Comparison of ENCODE assay signal across 18 mouse cellular contexts in genomic region chr19:5178631-5179030, GRCm38 (mm10).
A peak's percentile ranks its signal among the peaks of the same experiment; 100 is the strongest.
DNase-seq lines count a peak whose midpoint lies in the region; ATAC-seq and TF ChIP-seq lines count a peak whose summit lies in the region.
"Had no signal": no experiment of that assay in that cellular context is flagged by ENCODE, and none has a peak within 500 bp of the region (broad histone marks: within the 10 kb centered on the region; RNA-seq: fewer than 3 reads in every experiment).

No protein-coding gene starts in this region.

- DNase-seq in lung, adult 18-20 months = peak; percentile 7 to 34
- no peak for DNase-seq in lung, postnatal 14 days
- peak; percentile 37 for DNase-seq in R1 (ENCODE audit: low read depth, low spot score)
- DNase-seq in heart, embryonic 10.5 days (ENCODE audit: low spot score) = no peak
- no peak for DNase-seq in spleen, postnatal 4 days (ENCODE audit: low spot score in 2 of 2)
- DNase-seq in kidney, adult 9 months = no peak
- DNase-seq: cerebellum, postnatal 25 days; heart, adult 11 months; kidney, postnatal 14 days; left cerebral cortex, postnatal 4 days; thymus, postnatal 4 days had no signal

- no peak overlapping the region for H3ac ChIP-seq in myocyte (ENCODE audit: control insufficient read depth, insufficient read length)

- H3K9me3 ChIP-seq in heart, embryonic 10.5 days = no peaks in the 10 kb centered on the region
- H3K9me3 ChIP-seq: embryonic facial prominence, embryonic 13.5 days; forebrain, embryonic 12.5 days had no signal

- H3K4me1 ChIP-seq in heart, embryonic 10.5 days = peaks cover 23% of the 10 kb centered on the region
- H3K4me1 ChIP-seq: forebrain, embryonic 12.5 days had no signal

- H3K4me3 ChIP-seq in myocyte = no peak overlapping the region
- H3K4me3 ChIP-seq in heart, embryonic 10.5 days = no peak overlapping the region
- H3K4me3 ChIP-seq: embryonic facial prominence, embryonic 13.5 days; forebrain, embryonic 12.5 days had no signal

- WGBS in heart, embryonic 10.5 days = 80% methylated on average over 5 of the region's 5 CpGs

- peak; percentile 71 to 93; a peak in 3 of 4 replicates for ATAC-seq in hematopoietic stem cell, adult 5-6 weeks (replicated peaks in 1 of 2; ENCODE audit: insufficient read depth in 1 of 2, low FRiP score in 2 of 2, low TSS enrichment in 1 of 2, low read depth in 1 of 2, poor library complexity in 2 of 2, severe bottlenecking in 2 of 2)
- ATAC-seq: intestine, postnatal 0 days had no signal

- no peak for TF ChIP-seq POLR2A in myocyte (IDR thresholded peaks at IDR 0.05; ENCODE audit: insufficient read length, low read depth)

- peak overlapping the region; percentile 9 for H3K4me2 ChIP-seq in myocyte (ENCODE audit: low read depth)
- H3K4me2 ChIP-seq: embryonic facial prominence, embryonic 13.5 days; forebrain, embryonic 12.5 days; hindbrain, embryonic 14.5 days; midbrain, embryonic 11.5 days had no signal

- H3K79me2 ChIP-seq in myocyte (ENCODE audit: control insufficient read depth, insufficient read depth) = no peaks in the 10 kb centered on the region

- H3K27ac ChIP-seq in heart, embryonic 10.5 days = no peak overlapping the region
- H3K27ac ChIP-seq: embryonic facial prominence, embryonic 13.5 days; forebrain, embryonic 12.5 days; hindbrain, embryonic 14.5 days had no signal

- H3K36me3 ChIP-seq in myocyte (ENCODE audit: control insufficient read depth, insufficient read depth) = no peaks in the 10 kb centered on the region
- H3K36me3 ChIP-seq in heart, embryonic 10.5 days = peaks cover under 1% of the 10 kb centered on the region; the same call in 1 of the 2 replicates
- H3K36me3 ChIP-seq: forebrain, embryonic 12.5 days had no signal

- H3K27me3 ChIP-seq in myocyte (ENCODE audit: control insufficient read depth, insufficient read depth, insufficient read length) = no peaks in the 10 kb centered on the region
- no peaks in the 10 kb centered on the region for H3K27me3 ChIP-seq in heart, embryonic 10.5 days (ENCODE audit: insufficient read depth, poor library complexity, severe bottlenecking)
- H3K27me3 ChIP-seq: embryonic facial prominence, embryonic 13.5 days; forebrain, embryonic 12.5 days had no signal

TF ChIP-seq in myocyte, 11 proteins besides CTCF, POLR2A, EP300 and RAD21:
- no peak for TF ChIP-seq TCF3 (IDR thresholded peaks at IDR 0.05; ENCODE audit: insufficient read length, low read depth)

Comparison
In these comparisons a context has a peak if more than half of its experiments do, and no peak if none do; other contexts are left out.
1. DNase-seq: peak in lung, adult 18-20 months (2 of 2) and R1 (single experiment); none in lung, postnatal 14 days (single experiment), heart, embryonic 10.5 days (single experiment), spleen, postnatal 4 days (0 of 2) and kidney, adult 9 months (single experiment).